Mouse (Mus musculus) bone marrow, adult 2 months (tissue): ENCODE data around the gene Ppp1r15b. TPM values are rescaled to one million over a fixed set of nuclear protein-coding genes. Genes with fewer than 3 reads are reported as not detected.

ENCODE experiments used
- H3K27ac ChIP-seq: fragments of 200-500 bp; 2 replicates; pipeline ENCODE4 v1.5.1; 2012; ENCODE audit warnings: low read depth, mild to moderate bottlenecking, control low read depth, inconsistent platforms, low read length; ENCODE audit not compliant: control insufficient read depth, poor library complexity, insufficient read depth
- H3K4me1 ChIP-seq: fragments of 200-500 bp; 2 replicates; pipeline ENCODE4 v1.6.1; 2011; ENCODE audit warnings: low read length; ENCODE audit not compliant: control insufficient read depth, insufficient read depth
- H3K4me3 ChIP-seq: fragments of 200-500 bp; replicated peaks from 2 replicates; pipeline ENCODE3; 2011; ENCODE audit warnings: mild to moderate bottlenecking, low read depth, low read length, control low read depth; ENCODE audit not compliant: control insufficient read depth
- CTCF ChIP-seq: fragments of 200-500 bp; IDR thresholded peaks from 2 replicates; pipeline ENCODE4 v1.5.1; 2011; ENCODE audit warnings: low read length, control low read depth; ENCODE audit not compliant: control insufficient read depth, insufficient read depth
- POLR2A ChIP-seq: fragments of 200-500 bp; IDR thresholded peaks from 2 replicates; pipeline ENCODE4 v1.6.1; 2011; ENCODE audit warnings: low read depth, mild to moderate bottlenecking, control low read depth, low read length, borderline replicate concordance; ENCODE audit not compliant: control insufficient read depth
- WGBS: fragments of 180-500 bp; shearing (Covaris S2); methylation state at CpG from one replicate; pipeline ENCODE4 v1.1.7; 2018; 5-methylcytosine and 5-hydroxymethylcytosine counted together
- polyA plus RNA-seq: library from polyadenylated mRNA; stranded (reverse); fragments of >200 nt; gene quantifications from 2 replicates; pipeline ENCODE4 v1.2.4, GENCODE M21; 2011; ENCODE audit warnings: low replicate concordance; ENCODE audit not compliant: missing spikeins, insufficient read depth, insufficient read length

Gene Ppp1r15b
- polyA plus RNA-seq, 1 experiment, result 51.2 TPM

DNA sequence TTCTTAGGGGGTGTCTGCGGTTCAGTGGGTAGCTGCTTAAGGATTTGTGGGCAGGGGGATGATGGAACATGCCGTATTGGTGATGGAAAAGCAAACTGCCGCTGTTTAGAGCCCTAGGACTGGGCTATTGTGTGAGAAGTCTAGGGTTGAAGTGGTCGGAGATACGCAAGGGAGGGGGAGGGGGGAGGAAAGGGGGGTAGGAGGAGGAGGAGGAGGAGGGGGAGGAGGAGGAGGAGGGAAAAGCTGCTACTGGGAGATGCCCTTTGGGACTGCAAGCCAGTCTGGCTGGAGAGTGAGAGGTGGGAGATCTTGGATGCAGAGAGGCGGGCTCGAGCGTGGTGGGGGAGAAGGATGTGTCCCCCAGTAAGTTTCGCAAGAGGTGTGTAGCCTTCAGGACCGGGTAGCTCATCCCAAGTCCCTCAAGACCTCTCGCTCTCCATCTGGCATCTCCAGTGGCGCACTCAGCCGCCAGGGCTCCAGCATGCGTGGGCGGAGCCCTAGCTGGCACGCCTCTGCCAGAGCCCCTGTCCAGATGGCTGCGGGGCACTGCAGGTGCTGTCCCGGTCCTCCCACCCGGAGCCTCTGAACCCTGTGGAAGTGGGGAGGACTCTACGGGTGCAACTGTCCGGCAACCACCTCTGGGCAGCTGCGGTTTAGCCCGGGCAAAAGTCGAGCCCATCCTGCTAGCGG is 51.2 kb downstream of the Ppp1r15b start:
- 3% methylated on average over 25 of the region's 25 CpGs for WGBS
- H3K27ac ChIP-seq, result no peak overlapping the region
- no peak overlapping the region for H3K4me3 ChIP-seq
- H3K4me1 ChIP-seq, result no peaks in the 10 kb centered on the region; the same call in 1 of the 2 replicates
- TF ChIP-seq CTCF (no peak), POLR2A (no peak)

DNA sequence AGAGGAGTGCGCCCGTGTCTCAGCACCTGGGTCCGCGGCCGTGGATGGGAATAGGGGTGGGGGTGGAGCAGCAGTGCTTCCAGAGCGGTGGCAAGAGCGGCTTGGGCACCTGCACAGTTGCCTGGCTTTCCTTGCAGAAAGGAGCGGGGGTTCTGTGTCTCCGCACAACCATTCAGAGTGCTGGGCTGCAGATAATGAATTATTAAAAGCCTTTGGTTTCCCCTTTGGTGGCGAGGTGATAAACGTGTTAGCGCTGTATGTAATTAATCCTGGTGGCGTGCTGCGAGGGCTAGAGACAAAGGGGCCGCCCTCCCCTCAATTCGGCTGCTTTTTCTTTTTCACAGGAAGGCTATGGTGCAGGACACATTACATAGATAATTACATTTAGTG is 51.8 kb downstream of the Ppp1r15b start:
- Histone ChIP-seq H3K27ac (no peak overlapping the region), H3K4me3 (no peak overlapping the region), H3K4me1 (no peaks in the 10 kb centered on the region; the same call in 1 of the 2 replicates)
- TF ChIP-seq POLR2A, result no peak
- no peak for TF ChIP-seq CTCF
- WGBS, result 12% methylated on average over 16 of the region's 16 CpGs

DNA sequence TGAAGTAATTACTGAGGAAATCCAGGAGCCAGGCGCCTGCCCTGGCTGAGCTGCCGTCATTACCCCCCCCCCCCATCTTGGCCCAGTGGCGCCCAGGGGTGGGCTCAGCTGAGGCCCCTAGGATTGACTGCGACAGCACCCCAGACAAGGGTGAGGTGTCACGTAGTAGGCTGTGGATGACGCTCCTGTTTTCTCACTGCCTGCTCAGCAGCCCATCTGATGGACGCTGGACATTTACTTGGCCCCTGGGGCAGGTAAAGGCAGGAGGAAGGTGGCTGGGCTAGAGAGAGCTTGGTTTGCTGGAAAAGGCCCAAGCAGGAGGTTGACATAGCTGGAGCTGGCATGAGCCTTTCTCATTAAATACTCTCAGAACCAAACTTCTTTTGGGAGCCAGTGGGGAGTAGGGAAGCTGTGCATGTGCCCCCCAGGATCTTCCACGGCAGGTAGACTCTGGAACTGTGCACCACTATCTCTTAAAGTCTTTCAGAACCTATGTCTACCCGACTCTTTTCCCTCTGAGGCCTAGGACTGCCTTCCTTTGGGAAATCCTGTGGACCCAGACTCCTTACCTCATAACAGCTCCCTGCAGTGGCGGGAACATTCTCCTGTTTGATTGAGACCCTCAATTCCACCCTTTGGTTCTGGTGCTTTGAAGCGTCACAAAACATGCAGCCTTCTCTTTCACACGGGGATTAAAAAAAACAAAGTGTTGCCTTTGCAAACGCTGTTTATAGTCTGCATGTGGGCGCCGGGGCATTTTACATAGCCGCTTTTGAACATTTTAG is 52.4 kb downstream of the Ppp1r15b start:
- WGBS, result 82% methylated on average over 16 of the region's 16 CpGs
- Histone ChIP-seq H3K27ac (no peak overlapping the region), H3K4me1 (no peaks in the 10 kb centered on the region; the same call in 1 of the 2 replicates), H3K4me3 (no peak overlapping the region)
- TF ChIP-seq POLR2A, result no peak
- TF ChIP-seq CTCF, result no peak

DNA sequence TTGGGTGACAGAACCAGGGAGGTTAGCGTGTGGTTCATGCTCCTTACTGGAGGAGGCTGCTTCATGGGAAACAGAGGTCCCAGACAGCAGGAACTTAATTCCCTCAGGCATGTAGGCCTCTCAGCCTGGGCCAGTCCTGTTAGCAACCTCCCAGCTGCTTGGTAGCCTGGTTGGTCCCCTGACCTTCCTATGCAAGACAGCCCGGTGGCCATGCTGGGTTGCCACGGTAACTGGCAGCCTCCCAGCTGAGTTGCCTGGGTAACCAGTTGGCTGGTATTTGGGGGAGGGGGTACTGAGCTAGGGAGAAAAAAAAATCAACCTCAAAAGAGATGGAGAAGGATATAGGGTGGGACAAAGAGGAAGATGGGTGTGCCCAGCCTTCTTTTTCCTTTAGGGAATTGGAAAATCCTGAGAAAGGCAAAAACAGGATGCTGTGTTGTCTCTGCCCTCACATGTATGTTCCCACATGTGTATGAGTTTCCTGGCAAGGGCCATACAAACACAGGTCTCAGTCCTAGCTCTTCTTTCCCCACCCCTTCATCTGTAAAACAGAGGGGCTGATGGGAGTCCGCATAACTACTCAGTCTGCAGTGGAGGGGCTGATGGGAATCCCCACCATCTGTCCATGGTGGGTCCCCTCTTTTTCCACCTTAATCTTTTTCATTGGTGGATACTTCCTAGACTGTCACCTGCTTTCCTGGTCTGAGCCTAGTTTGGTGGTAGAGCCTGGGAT is 57.2 kb downstream of the Ppp1r15b start:
- no peak overlapping the region for H3K27ac ChIP-seq
- no peak for TF ChIP-seq POLR2A
- TF ChIP-seq CTCF, result no peak
- 60% methylated on average over 4 of the region's 4 CpGs for WGBS
- no peak overlapping the region for H3K4me3 ChIP-seq
- no peaks in the 10 kb centered on the region for H3K4me1 ChIP-seq

DNA sequence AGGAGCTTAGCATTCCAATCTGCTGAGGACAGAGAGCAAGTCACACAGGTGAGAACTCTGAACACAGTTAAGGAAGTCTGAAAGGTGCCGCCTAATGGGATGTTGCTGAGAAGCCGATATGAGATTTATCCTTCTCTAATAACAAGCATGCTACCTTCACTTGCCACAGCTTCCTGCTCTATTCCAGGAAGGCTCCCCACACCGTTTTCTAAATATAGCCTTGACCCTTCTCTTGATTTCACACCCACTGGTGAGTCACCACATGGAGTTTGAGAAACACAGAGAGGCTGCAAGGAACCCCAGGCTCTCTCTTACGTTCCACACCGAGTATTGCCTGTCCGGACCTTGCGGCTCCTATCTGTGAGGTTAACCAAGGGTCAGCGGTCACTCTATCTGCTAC is 57.8 kb downstream of the Ppp1r15b start:
- TF ChIP-seq CTCF, result no peak
- TF ChIP-seq POLR2A, result no peak
- WGBS, result 59% methylated on average over 8 of the region's 8 CpGs
- no peak overlapping the region for H3K4me3 ChIP-seq
- H3K4me1 ChIP-seq, result no peaks in the 10 kb centered on the region
- H3K27ac ChIP-seq, result no peak overlapping the region

Other genes starting within 250 kb of the Ppp1r15b start
- 33.1 and 66.0 TPM in 2 replicates for gene Mdm4, start 100.6 kb upstream of the Ppp1r15b start, polyA plus RNA-seq
- 6.6 and 17.9 TPM in 2 replicates for gene Pik3c2b, start 85.5 kb upstream of the Ppp1r15b start, polyA plus RNA-seq
- gene Plekha6, start 33.1 kb downstream of the Ppp1r15b start, polyA plus RNA-seq, result 0.84 and 2.1 TPM in 2 replicates
- not detected in 2 replicates for gene Golt1a, start 178.7 kb downstream of the Ppp1r15b start, polyA plus RNA-seq
- not detected in 2 replicates for gene Kiss1, start 190.7 kb downstream of the Ppp1r15b start, polyA plus RNA-seq
- gene Ren1, start 219.4 kb downstream of the Ppp1r15b start, polyA plus RNA-seq, result not detected in 2 replicates
- 1.3 TPM in 1 of 2 replicates, not detected in the other for gene Etnk2, start 232.4 kb downstream of the Ppp1r15b start, polyA plus RNA-seq